Mouse (Mus musculus): ENCODE results near the gene Plxna4. TPM values are rescaled to one million over a fixed set of nuclear protein-coding genes. Genes with fewer than 3 reads are reported as not detected.

Plxna4 gene
- polyA plus RNA-seq, 1 experiment from 2014 or later, result 3.5 TPM

- H3K4me3 ChIP-seq (ENCODE audit: low read depth, low read length), result no peak overlapping the region
- H3K4me2 ChIP-seq (ENCODE audit: low read depth, low read length, severe bottlenecking), result no peak overlapping the region
- DNase-seq (ENCODE audit: low spot score), result no peak
- no peak for ATAC-seq (replicated peaks; ENCODE audit: low FRiP score)
- no peaks in the 10 kb centered on the region for H3K27me3 ChIP-seq (ENCODE audit: control insufficient read depth, insufficient read depth, low read length)
- H3K9me3 ChIP-seq (ENCODE audit: control insufficient read depth, low read length), result no peaks in the 10 kb centered on the region
- no peaks in the 10 kb centered on the region for H3K4me1 ChIP-seq (replicated peaks; ENCODE audit: control insufficient read depth, insufficient read depth, low read length)
- H3K27ac ChIP-seq (ENCODE audit: low read depth, low read length), result no peak overlapping the region
- 85% methylated on average over 4 of the region's 4 CpGs for WGBS
- H3K9ac ChIP-seq (ENCODE audit: low read length), result no peak overlapping the region
- no peaks in the 10 kb centered on the region for H3K36me3 ChIP-seq (ENCODE audit: control insufficient read depth, insufficient read depth, low read length)
These were observed 278.8 kb downstream of the Plxna4 start for GRCm38 (mm10) chr6:32309147-32309546.

DNA sequence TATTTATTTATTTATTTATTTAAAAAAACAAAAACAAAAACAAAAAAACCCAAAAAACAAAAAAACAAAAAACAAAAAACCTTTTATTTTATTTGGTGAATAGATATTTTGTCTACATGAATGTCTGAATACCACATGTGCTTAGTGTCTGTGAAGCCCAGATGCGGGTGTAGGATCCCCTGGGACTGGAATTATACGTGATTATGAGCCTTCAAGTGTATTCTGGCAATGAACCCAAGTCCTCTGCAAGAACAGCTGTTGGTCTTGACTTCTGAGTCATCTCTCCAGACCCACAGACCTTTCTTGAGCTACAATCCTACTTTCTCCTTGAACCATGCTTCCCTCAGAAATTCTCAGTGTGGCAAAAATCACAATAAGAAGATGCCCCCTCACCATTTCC, 287.4 kb downstream of the Plxna4 start:
- Histone ChIP-seq H3K27me3 (ENCODE audit: control insufficient read depth, insufficient read depth, low read length) (no peaks in the 10 kb centered on the region), H3K27ac (ENCODE audit: low read depth, low read length) (no peak overlapping the region), H3K4me2 (ENCODE audit: low read depth, low read length, severe bottlenecking) (no peak overlapping the region), H3K9ac (ENCODE audit: low read length) (no peak overlapping the region), H3K4me3 (ENCODE audit: low read depth, low read length) (no peak overlapping the region), H3K36me3 (ENCODE audit: control insufficient read depth, insufficient read depth, low read length) (no peaks in the 10 kb centered on the region), H3K9me3 (ENCODE audit: control insufficient read depth, low read length) (no peaks in the 10 kb centered on the region), H3K4me1 (replicated peaks; ENCODE audit: control insufficient read depth, insufficient read depth, low read length) (no peaks in the 10 kb centered on the region)
- DNase-seq (ENCODE audit: low spot score) (no peak), ATAC-seq (replicated peaks; ENCODE audit: low FRiP score) (no peak)
- WGBS, result 87% methylated on average over 2 of the region's 2 CpGs

DNA sequence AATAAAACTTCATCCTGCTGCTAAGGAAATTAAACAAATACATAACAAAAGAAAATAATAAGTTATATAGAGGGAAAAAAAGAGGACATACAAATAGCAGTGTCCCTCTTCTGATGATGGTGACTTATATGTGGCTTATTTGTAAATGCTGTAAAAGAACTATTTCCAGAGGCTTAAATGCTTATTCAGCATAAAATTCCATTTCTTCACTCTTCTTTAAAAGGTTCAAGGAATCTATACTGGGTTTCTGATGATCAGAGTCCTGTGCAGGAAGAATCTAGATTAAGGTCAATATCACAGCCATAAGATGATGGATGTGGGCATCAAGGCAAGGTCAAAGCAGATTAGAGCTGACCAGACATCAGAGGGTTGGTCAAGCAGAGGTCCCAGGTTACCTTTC, 306.5 kb downstream of the Plxna4 start:
- H3K9ac ChIP-seq (ENCODE audit: low read length), result no peak overlapping the region
- no peaks in the 10 kb centered on the region for H3K4me1 ChIP-seq (replicated peaks; ENCODE audit: control insufficient read depth, insufficient read depth, low read length)
- H3K4me3 ChIP-seq (ENCODE audit: low read depth, low read length), result no peak overlapping the region
- H3K4me2 ChIP-seq (ENCODE audit: low read depth, low read length, severe bottlenecking), result no peak overlapping the region
- H3K36me3 ChIP-seq (ENCODE audit: control insufficient read depth, insufficient read depth, low read length), result no peaks in the 10 kb centered on the region
- H3K9me3 ChIP-seq (ENCODE audit: control insufficient read depth, low read length), result no peaks in the 10 kb centered on the region
- DNase-seq (ENCODE audit: low spot score) (no peak), ATAC-seq (replicated peaks; ENCODE audit: low FRiP score) (no peak)
- no peaks in the 10 kb centered on the region for H3K27me3 ChIP-seq (ENCODE audit: control insufficient read depth, insufficient read depth, low read length)
- H3K27ac ChIP-seq (ENCODE audit: low read depth, low read length), result no peak overlapping the region

- Histone ChIP-seq H3K27me3 (ENCODE audit: control insufficient read depth, insufficient read depth, low read length) (no peaks in the 10 kb centered on the region), H3K4me2 (ENCODE audit: low read depth, low read length, severe bottlenecking) (no peak overlapping the region), H3K9ac (ENCODE audit: low read length) (no peak overlapping the region), H3K4me3 (ENCODE audit: low read depth, low read length) (no peak overlapping the region), H3K36me3 (ENCODE audit: control insufficient read depth, insufficient read depth, low read length) (no peaks in the 10 kb centered on the region), H3K9me3 (ENCODE audit: control insufficient read depth, low read length) (no peaks in the 10 kb centered on the region), H3K4me1 (replicated peaks; ENCODE audit: control insufficient read depth, insufficient read depth, low read length) (no peaks in the 10 kb centered on the region), H3K27ac (ENCODE audit: low read depth, low read length) (no peak overlapping the region)
- ATAC-seq (replicated peaks; ENCODE audit: low FRiP score) (no peak), DNase-seq (ENCODE audit: low spot score) (no peak)
- WGBS, result 14% methylated on average over 2 of the region's 2 CpGs
These were observed 307.3 kb downstream of the Plxna4 start for GRCm38 (mm10) chr6:32280728-32281127.

- WGBS, result 83% methylated on average over 4 of the region's 4 CpGs
- Histone ChIP-seq H3K9ac (ENCODE audit: low read length) (no peak overlapping the region), H3K4me3 (ENCODE audit: low read depth, low read length) (no peak overlapping the region), H3K27me3 (ENCODE audit: control insufficient read depth, insufficient read depth, low read length) (no peaks in the 10 kb centered on the region), H3K4me1 (replicated peaks; ENCODE audit: control insufficient read depth, insufficient read depth, low read length) (no peaks in the 10 kb centered on the region), H3K36me3 (ENCODE audit: control insufficient read depth, insufficient read depth, low read length) (no peaks in the 10 kb centered on the region), H3K4me2 (ENCODE audit: low read depth, low read length, severe bottlenecking) (no peak overlapping the region), H3K27ac (ENCODE audit: low read depth, low read length) (no peak overlapping the region), H3K9me3 (ENCODE audit: control insufficient read depth, low read length) (no peaks in the 10 kb centered on the region)
- DNase-seq (ENCODE audit: low spot score) (no peak), ATAC-seq (replicated peaks; ENCODE audit: low FRiP score) (no peak)
These were observed 316.5 kb downstream of the Plxna4 start for GRCm38 (mm10) chr6:32271463-32271862.

DNA sequence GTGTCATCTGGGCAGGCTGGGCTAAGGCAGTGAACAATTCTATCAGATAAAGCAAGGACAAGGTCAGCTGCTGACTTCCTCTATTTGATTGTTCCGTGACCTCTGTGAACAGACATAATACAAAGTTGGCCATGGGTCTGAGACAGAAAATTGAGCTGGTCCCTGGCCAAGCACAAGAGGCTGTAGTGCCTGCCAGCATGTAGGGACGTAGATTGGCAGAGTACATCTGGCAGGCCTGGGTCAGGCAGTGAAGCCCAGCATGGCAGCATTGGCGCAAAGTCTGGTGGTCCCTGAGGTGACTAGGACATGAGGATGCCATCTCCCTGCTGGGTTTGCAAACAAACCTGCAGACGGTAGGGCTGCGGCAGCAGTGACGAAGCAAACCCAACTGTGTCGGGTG, 321.9 kb downstream of the Plxna4 start:
- Histone ChIP-seq H3K9ac (ENCODE audit: low read length) (no peak overlapping the region), H3K27ac (ENCODE audit: low read depth, low read length) (no peak overlapping the region), H3K4me2 (ENCODE audit: low read depth, low read length, severe bottlenecking) (no peak overlapping the region), H3K4me1 (replicated peaks; ENCODE audit: control insufficient read depth, insufficient read depth, low read length) (peaks cover 5% of the 10 kb centered on the region), H3K9me3 (ENCODE audit: control insufficient read depth, low read length) (no peaks in the 10 kb centered on the region), H3K36me3 (ENCODE audit: control insufficient read depth, insufficient read depth, low read length) (no peaks in the 10 kb centered on the region), H3K27me3 (ENCODE audit: control insufficient read depth, insufficient read depth, low read length) (no peaks in the 10 kb centered on the region), H3K4me3 (ENCODE audit: low read depth, low read length) (no peak overlapping the region)
- DNase-seq (ENCODE audit: low spot score) (no peak), ATAC-seq (replicated peaks; ENCODE audit: low FRiP score) (no peak)
- 90% methylated on average over 7 of the region's 7 CpGs for WGBS

DNA sequence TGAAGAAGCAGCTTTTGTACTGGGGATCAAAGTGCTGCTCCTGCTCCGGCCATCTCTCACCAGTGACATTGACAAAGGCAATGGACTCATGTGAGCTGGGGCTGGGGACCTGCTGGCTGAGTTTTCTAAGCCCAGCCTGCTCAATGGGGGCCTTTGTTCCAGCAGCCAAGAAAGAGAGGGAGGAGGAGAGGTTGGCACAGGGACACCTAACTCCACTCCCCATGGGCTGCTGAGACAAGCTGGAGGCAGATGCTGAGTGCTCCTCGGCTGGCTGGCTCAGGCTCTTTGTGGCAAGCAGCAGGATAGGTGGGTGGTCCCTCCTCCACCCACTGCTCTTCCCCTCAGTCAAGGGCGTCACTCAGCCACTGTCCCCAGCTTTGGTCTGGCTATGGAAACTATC, 326.7 kb downstream of the Plxna4 start:
- Histone ChIP-seq H3K4me3 (ENCODE audit: low read depth, low read length) (no peak overlapping the region), H3K27ac (ENCODE audit: low read depth, low read length) (no peak overlapping the region)
- DNase-seq (ENCODE audit: low spot score), result no peak

GRCm38 (mm10) chr6:32260341-32260740, 327.7 kb downstream of the Plxna4 start:
- Histone ChIP-seq H3K4me2 (ENCODE audit: low read depth, low read length, severe bottlenecking) (no peak overlapping the region), H3K36me3 (ENCODE audit: control insufficient read depth, insufficient read depth, low read length) (no peaks in the 10 kb centered on the region), H3K4me1 (replicated peaks; ENCODE audit: control insufficient read depth, insufficient read depth, low read length) (peaks cover 7% of the 10 kb centered on the region), H3K9me3 (ENCODE audit: control insufficient read depth, low read length) (no peaks in the 10 kb centered on the region), H3K27ac (ENCODE audit: low read depth, low read length) (no peak overlapping the region), H3K4me3 (ENCODE audit: low read depth, low read length) (no peak overlapping the region), H3K27me3 (ENCODE audit: control insufficient read depth, insufficient read depth, low read length) (no peaks in the 10 kb centered on the region), H3K9ac (ENCODE audit: low read length) (no peak overlapping the region)
- WGBS, result 82% methylated on average over 5 of the region's 5 CpGs
- ATAC-seq (replicated peaks; ENCODE audit: low FRiP score) (no peak), DNase-seq (ENCODE audit: low spot score) (no peak)

More for the DNA sequence above, 326.7 kb downstream of the Plxna4 start:
- Histone ChIP-seq H3K9ac (ENCODE audit: low read length) (no peak overlapping the region), H3K27me3 (ENCODE audit: control insufficient read depth, insufficient read depth, low read length) (no peaks in the 10 kb centered on the region), H3K9me3 (ENCODE audit: control insufficient read depth, low read length) (no peaks in the 10 kb centered on the region), H3K4me1 (replicated peaks; ENCODE audit: control insufficient read depth, insufficient read depth, low read length) (peaks cover 7% of the 10 kb centered on the region), H3K4me2 (ENCODE audit: low read depth, low read length, severe bottlenecking) (no peak overlapping the region), H3K36me3 (ENCODE audit: control insufficient read depth, insufficient read depth, low read length) (no peaks in the 10 kb centered on the region)
- no peak for ATAC-seq (replicated peaks; ENCODE audit: low FRiP score)
- 16% methylated on average over 3 of the region's 3 CpGs for WGBS

DNA sequence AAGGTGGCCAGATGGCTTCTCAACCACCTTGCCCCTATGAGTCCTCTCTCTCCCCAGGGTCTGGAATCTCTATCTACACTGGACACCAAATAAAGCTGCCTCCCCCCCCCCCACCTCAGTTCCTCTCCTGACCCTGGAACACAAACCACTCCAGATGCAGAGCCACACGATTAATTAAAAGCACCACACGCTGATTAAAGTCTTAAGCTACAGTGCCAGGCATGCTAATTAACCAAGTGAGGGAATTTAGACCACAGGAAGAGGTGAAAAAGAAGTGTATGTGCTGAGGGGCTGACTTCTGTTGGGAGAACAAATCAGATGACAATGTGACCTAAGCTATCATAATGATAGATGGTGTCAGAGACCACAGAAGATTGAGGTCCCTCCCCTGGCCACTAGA, 332.8 kb downstream of the Plxna4 start:
- no peak for ATAC-seq (replicated peaks; ENCODE audit: low FRiP score)
- Histone ChIP-seq H3K27me3 (ENCODE audit: control insufficient read depth, insufficient read depth, low read length) (no peaks in the 10 kb centered on the region), H3K27ac (ENCODE audit: low read depth, low read length) (no peak overlapping the region), H3K36me3 (ENCODE audit: control insufficient read depth, insufficient read depth, low read length) (no peaks in the 10 kb centered on the region), H3K9ac (ENCODE audit: low read length) (no peak overlapping the region), H3K4me1 (replicated peaks; ENCODE audit: control insufficient read depth, insufficient read depth, low read length) (no peaks in the 10 kb centered on the region), H3K4me3 (ENCODE audit: low read depth, low read length) (no peak overlapping the region), H3K9me3 (ENCODE audit: control insufficient read depth, low read length) (no peaks in the 10 kb centered on the region), H3K4me2 (ENCODE audit: low read depth, low read length, severe bottlenecking) (no peak overlapping the region)
- WGBS, result 21% methylated on average over 2 of the region's 2 CpGs
- DNase-seq (ENCODE audit: low spot score), result no peak

All from forebrain, embryonic 11.5 days (tissue).